Mouse (Mus musculus) myocyte (in vitro differentiated cells): ENCODE measurements around the gene Dhx35.

ENCODE experiments used
- E2F4 ChIP-seq: IDR thresholded peaks from one replicate; pipeline ENCODE4 v1.6.1; 2011; ENCODE audit warnings: mild to moderate bottlenecking, control low read depth, moderate library complexity; ENCODE audit not compliant: insufficient read depth
- MAX ChIP-seq: IDR thresholded peaks from one replicate; pipeline ENCODE4 v1.6.1; 2011; ENCODE audit warnings: low read depth, mild to moderate bottlenecking, control low read depth
- MYOD1 ChIP-seq, 3 experiments: IDR thresholded peaks; one replicate each; pipeline ENCODE4 v1.6.1; 2011; ENCODE audit warnings: control low read depth in 2 of 3, low read depth in 2 of 3, mild to moderate bottlenecking in 2 of 3, moderate library complexity in 1 of 3; ENCODE audit not compliant: insufficient read length in 2 of 3, control insufficient read depth in 1 of 3
- MYOG ChIP-seq, 3 experiments: IDR thresholded peaks; one replicate each; pipeline ENCODE4 v1.6.1; 2011; ENCODE audit warnings: control low read depth in 2 of 3, low read depth in 2 of 3, mild to moderate bottlenecking in 2 of 3; ENCODE audit not compliant: insufficient read length in 2 of 3, control insufficient read depth in 1 of 3, insufficient read depth in 1 of 3
- POLR2A ChIP-seq: IDR thresholded peaks from one replicate; pipeline ENCODE4 v1.6.1; 2011; ENCODE audit warnings: low read depth, mild to moderate bottlenecking, control low read depth, moderate library complexity; ENCODE audit not compliant: insufficient read length
- POLR2AphosphoS2 ChIP-seq: IDR thresholded peaks from one replicate; pipeline ENCODE4 v1.6.1; 2011; ENCODE audit warnings: low read depth, control low read depth; ENCODE audit not compliant: insufficient read length
- REST ChIP-seq: IDR thresholded peaks from one replicate; pipeline ENCODE4 v1.6.1; 2011; ENCODE audit warnings: mild to moderate bottlenecking, control low read depth, moderate library complexity; ENCODE audit not compliant: insufficient read depth, insufficient read length
- SRF ChIP-seq: IDR thresholded peaks from one replicate; pipeline ENCODE4 v1.6.1; 2011; ENCODE audit warnings: low read depth; ENCODE audit not compliant: control insufficient read depth, insufficient read length
- TCF12 ChIP-seq: IDR thresholded peaks from one replicate; pipeline ENCODE4 v1.6.1; 2011; ENCODE audit warnings: mild to moderate bottlenecking, control low read depth; ENCODE audit not compliant: poor library complexity, insufficient read depth, severe bottlenecking
- TCF3 ChIP-seq: IDR thresholded peaks from one replicate; pipeline ENCODE4 v1.6.1; 2011; ENCODE audit warnings: low read depth, control low read depth; ENCODE audit not compliant: insufficient read length
- USF1 ChIP-seq: IDR thresholded peaks from one replicate; pipeline ENCODE4 v1.6.1; 2011; ENCODE audit warnings: low read depth, mild to moderate bottlenecking, control low read depth, moderate library complexity

DNA sequence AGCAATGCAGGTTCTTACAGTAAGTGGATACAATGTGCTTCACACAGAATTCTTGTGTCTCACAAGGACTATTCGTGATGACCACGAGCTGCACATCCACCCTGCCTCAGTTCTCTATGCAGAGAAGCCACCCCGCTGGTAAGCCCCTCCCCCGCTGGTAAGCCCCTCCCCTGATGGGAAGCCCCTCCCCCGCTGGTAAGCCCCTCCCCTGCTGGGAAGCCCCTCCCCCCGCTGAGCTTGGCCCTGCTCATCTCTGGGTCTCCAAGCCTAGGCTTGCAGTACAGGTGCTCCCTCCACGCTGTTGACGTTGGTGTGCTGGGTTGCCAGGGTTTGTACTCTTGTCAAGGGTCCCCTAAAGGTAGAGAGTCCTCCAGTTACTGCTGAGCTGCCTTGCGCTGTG lies 54.8 kb downstream of the Dhx35 start:
- TF ChIP-seq POLR2A: no peak
- no peak for TF ChIP-seq MAX
- no peak for TF ChIP-seq REST
- no peak for TF ChIP-seq POLR2AphosphoS2
- TF ChIP-seq TCF3: no peak
- no peak for TF ChIP-seq E2F4
- no peak for TF ChIP-seq MYOD1 (IDR thresholded peaks at IDR 0.05; ENCODE audit: control insufficient read depth in 1 of 3, insufficient read length in 2 of 3, low read depth in 2 of 3)
- TF ChIP-seq TCF12: no peak
- no peak for TF ChIP-seq MYOG (IDR thresholded peaks at IDR 0.05; ENCODE audit: control insufficient read depth in 1 of 3, insufficient read depth in 1 of 3, insufficient read length in 2 of 3, low read depth in 2 of 3)
- no peak for TF ChIP-seq USF1
- no peak for TF ChIP-seq SRF
